Mouse (Mus musculus) E14TG2a.4 (cell line): Measurements from ENCODE around the gene Sectm1b.

ENCODE experiments used
- CTCF ChIP-seq: conservative IDR thresholded peaks from 2 replicates; pipeline ENCODE4 v1.5.1; 2014; ENCODE audit warnings: low read length
- NANOG ChIP-seq: IDR thresholded peaks from 2 replicates; pipeline ENCODE4 v1.6.1; 2014; ENCODE audit warnings: borderline replicate concordance, low read length, mixed read lengths
- POU5F1 ChIP-seq: IDR thresholded peaks from 2 replicates; pipeline ENCODE4 v1.6.1; 2014; ENCODE audit warnings: low read length, borderline replicate concordance

GRCm38 (mm10) chr11:121039302-121039701 lies 24.1 kb downstream of the Sectm1b start, which contains the start of gene Cd7:
- no peak for TF ChIP-seq CTCF
- TF ChIP-seq NANOG, result no peak
- TF ChIP-seq POU5F1, result no peak
